Mouse (Mus musculus) testis, adult 2 months (tissue): Measurements from ENCODE around the gene Cwf19l2. TPM values are rescaled to one million over a fixed set of nuclear protein-coding genes. Genes with fewer than 3 reads are reported as not detected.
"Not testable (repeated sequence)": the region's sequence is repeated elsewhere in the genome, so short reads cannot be mapped to it uniquely, and the experiment has no call there.

Experiments
- H3K27ac ChIP-seq: fragments of 200-500 bp; 2 replicates; pipeline ENCODE4 v1.5.1; 2012; ENCODE audit warnings: low read depth, low read length; ENCODE audit not compliant: control insufficient read depth, insufficient read depth
- H3K27me3 ChIP-seq: fragments of 200-500 bp; 2 replicates; pipeline ENCODE4 v1.6.1; 2012; ENCODE audit warnings: mild to moderate bottlenecking, low read length, moderate library complexity; ENCODE audit not compliant: control insufficient read depth, insufficient read depth
- H3K36me3 ChIP-seq: fragments of 200-500 bp; 2 replicates; pipeline ENCODE4 v1.6.1; 2012; ENCODE audit warnings: mild to moderate bottlenecking, low read length; ENCODE audit not compliant: control insufficient read depth, insufficient read depth
- H3K4me1 ChIP-seq: fragments of 200-500 bp; 2 replicates; pipeline ENCODE4 v1.6.1; 2012; ENCODE audit warnings: low read length; ENCODE audit not compliant: control insufficient read depth, insufficient read depth
- H3K4me3 ChIP-seq: fragments of 200-500 bp; 2 replicates; pipeline ENCODE4 v1.5.1; 2012; ENCODE audit warnings: low read depth, mild to moderate bottlenecking, low read length, moderate library complexity, mixed read lengths; ENCODE audit not compliant: control insufficient read depth
- CTCF ChIP-seq: fragments of 200-500 bp; IDR thresholded peaks from 2 replicates; pipeline ENCODE4 v1.5.1; 2012; ENCODE audit warnings: low read depth, mild to moderate bottlenecking, inconsistent platforms, low read length, moderate library complexity; ENCODE audit not compliant: control insufficient read depth, insufficient read depth, insufficient replicate concordance
- POLR2A ChIP-seq: fragments of 200-500 bp; IDR thresholded peaks from 2 replicates; pipeline ENCODE4 v1.6.1; 2012; ENCODE audit warnings: low read depth, mild to moderate bottlenecking, inconsistent platforms, low read length, moderate library complexity; ENCODE audit not compliant: control insufficient read depth
- polyA plus RNA-seq: library from polyadenylated mRNA; depleted of rRNA; stranded (reverse); fragments of >200 nt; gene quantifications from 2 replicates; pipeline ENCODE4 v1.2.3, GENCODE M21; 2012; rRNA removed

The Cwf19l2 gene
- 0.58 and 0.95 TPM in 2 replicates for polyA plus RNA-seq

- Histone ChIP-seq H3K36me3 (no peaks in the 10 kb centered on the region), H3K4me1 (no peaks in the 10 kb centered on the region; the same call in 1 of the 2 replicates), H3K4me3 (peak within 1 kb of the TSS; percentile 94), H3K27ac (peak within 1 kb of the TSS; percentile 82), H3K27me3 (no peaks in the 10 kb centered on the region)
- no peak for TF ChIP-seq CTCF
- TF ChIP-seq POLR2A, result peak; percentile 10; the same call in 1 of the 2 replicates
Observed at GRCm38 (mm10) chr9:3403251-3404208, at the start of gene Cwf19l2. TSS of gene Cwf19l2 (plus strand) at chr9:3403592.

GRCm38 (mm10) chr9:3376323-3376722 lies 27.1 kb upstream of the Cwf19l2 start:
- H3K27me3 ChIP-seq, H3K4me3 ChIP-seq, H3K27ac ChIP-seq, H3K36me3 ChIP-seq, H3K4me1 ChIP-seq: not testable (repeated sequence)

- no peaks in the 10 kb centered on the region for H3K27me3 ChIP-seq
- H3K4me1 ChIP-seq, result no peaks in the 10 kb centered on the region; the same call in 1 of the 2 replicates
- H3K27ac ChIP-seq, result peak overlapping the region; percentile 82; the same call in 1 of the 2 replicates
- no peaks in the 10 kb centered on the region for H3K36me3 ChIP-seq
- peak overlapping the region; percentile 94 for H3K4me3 ChIP-seq
- TF ChIP-seq POLR2A (no peak), CTCF (no peak)
Observed at GRCm38 (mm10) chr9:3404372-3404771, 980 bp downstream of the Cwf19l2 start.

- H3K36me3 ChIP-seq, H3K4me1 ChIP-seq, H3K27me3 ChIP-seq, H3K27ac ChIP-seq, H3K4me3 ChIP-seq: not testable (repeated sequence)
Observed at GRCm38 (mm10) chr9:3439555-3440300, 36.3 kb downstream of the Cwf19l2 start.

GRCm38 (mm10) chr9:3471897-3472296 lies 68.5 kb downstream of the Cwf19l2 start:
- Histone ChIP-seq H3K4me3 (no peak overlapping the region), H3K27me3 (no peaks in the 10 kb centered on the region), H3K36me3 (no peaks in the 10 kb centered on the region; the same call in 1 of the 2 replicates), H3K27ac (no peak overlapping the region), H3K4me1 (no peaks in the 10 kb centered on the region)
- TF ChIP-seq CTCF, result no peak
- no peak for TF ChIP-seq POLR2A

- TF ChIP-seq POLR2A, result no peak
- no peak for TF ChIP-seq CTCF
Observed at GRCm38 (mm10) chr9:3518645-3519044, 115.3 kb downstream of the Cwf19l2 start.

GRCm38 (mm10) chr9:3519178-3519577 lies 115.8 kb downstream of the Cwf19l2 start:
- Histone ChIP-seq H3K4me3 (no peak overlapping the region), H3K27me3 (no peaks in the 10 kb centered on the region), H3K27ac (no peak overlapping the region), H3K4me1 (no peaks in the 10 kb centered on the region), H3K36me3 (no peaks in the 10 kb centered on the region)
- TF ChIP-seq POLR2A (no peak), CTCF (no peak)

More at GRCm38 (mm10) chr9:3518645-3519044, 115.3 kb downstream of the Cwf19l2 start:
- Histone ChIP-seq H3K4me1 (no peaks in the 10 kb centered on the region), H3K36me3 (no peaks in the 10 kb centered on the region), H3K27ac (no peak overlapping the region), H3K4me3 (no peak overlapping the region), H3K27me3 (no peaks in the 10 kb centered on the region)
